Mouse (Mus musculus): ENCODE data around the gene Mep1a. TPM values are rescaled to one million over a fixed set of nuclear protein-coding genes. Genes with fewer than 3 reads are reported as not detected.

Gene Mep1a
- total RNA-seq (2012; rRNA removed) (not detected in 2 replicates), polyA plus RNA-seq (2012; ENCODE audit: insufficient read depth in 1 of 2, insufficient read length in 2 of 2, low read depth in 1 of 2, low replicate concordance in 2 of 2, missing spikeins in 1 of 2) (not detected)

DNA sequence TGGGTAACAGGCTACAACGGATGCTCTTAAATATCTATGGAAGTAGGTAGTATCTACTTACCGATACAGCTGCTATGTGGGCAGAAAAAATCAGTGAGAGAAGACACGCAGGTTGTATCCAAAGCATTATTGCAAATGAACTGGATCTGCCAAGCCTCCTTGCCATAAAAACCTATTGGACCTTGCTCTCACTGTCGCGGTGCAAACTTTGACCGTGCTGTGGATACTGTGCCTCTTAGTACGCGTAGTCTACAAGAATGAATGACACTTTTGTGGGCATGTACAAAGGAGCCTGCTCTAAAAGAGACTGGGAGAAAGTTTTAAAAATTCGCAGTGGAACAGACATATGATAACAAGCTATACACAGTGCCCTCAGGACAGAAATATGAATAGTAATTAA, at the start of gene Mep1a:
Gene Mep1a (minus strand): TSS at position 221 of the 400 bp plus-strand sequence.
- Histone ChIP-seq H3K4me1 (ENCODE audit: control insufficient read depth in 1 of 2, insufficient read depth in 2 of 2, low read length in 2 of 2) (no peaks in the 10 kb centered on the region), H3K9me3 (replicated peaks; ENCODE audit: insufficient read depth, low read length) (no peaks in the 10 kb centered on the region), H3K4me3 (ENCODE audit: control insufficient read depth in 1 of 2, insufficient read depth in 1 of 2, low read depth in 2 of 2, low read length in 2 of 2) (no peak within 1 kb of the TSS), H3K27me3 (ENCODE audit: control insufficient read depth in 1 of 2, insufficient read depth in 2 of 2, low read length in 2 of 2) (no peaks in the 10 kb centered on the region), H3K27ac (ENCODE audit: control insufficient read depth, low read depth, low read length) (no peak within 1 kb of the TSS), H3K36me3 (ENCODE audit: control insufficient read depth in 1 of 2, insufficient read depth in 2 of 2, low read length in 2 of 2) (no peaks in the 10 kb centered on the region), H3K9ac (ENCODE audit: control insufficient read depth, low read depth, low read length, poor library complexity, severe bottlenecking) (no peak within 1 kb of the TSS), H3K79me2 (ENCODE audit: control insufficient read depth, insufficient read depth, low read length, poor library complexity) (no peaks in the 10 kb centered on the region)
- DNase-seq (ENCODE audit: low read depth, low spot score): no peak
- TF ChIP-seq NELFE (IDR thresholded peaks at IDR 0.05; ENCODE audit: low read depth, low read length) (no peak), POLR2AphosphoS2 (IDR thresholded peaks at IDR 0.05; ENCODE audit: low read length) (no peak), GATA1 (IDR thresholded peaks at IDR 0.05; ENCODE audit: low read depth, low read length) (no peak), MAZ (IDR thresholded peaks at IDR 0.05; ENCODE audit: low read depth, low read length) (no peak), ZKSCAN1 (IDR thresholded peaks at IDR 0.05; ENCODE audit: low read depth, low read length) (no peak), MYC (IDR thresholded peaks at IDR 0.05; ENCODE audit: low read depth, low read length) (no peak), MEF2A (IDR thresholded peaks at IDR 0.05; ENCODE audit: extremely low read depth, insufficient replicate concordance, low read depth, low read length, poor library complexity, severe bottlenecking) (no peak), KAT2A (conservative IDR thresholded peaks at IDR 0.05; ENCODE audit: low read depth, low read length) (no peak), TBP (IDR thresholded peaks at IDR 0.05; ENCODE audit: low read depth, low read length) (no peak), ZC3H11A (IDR thresholded peaks at IDR 0.05; ENCODE audit: low read depth, low read length) (no peak), MAFK (IDR thresholded peaks at IDR 0.05; ENCODE audit: borderline replicate concordance, low read depth, low read length) (no peak), CHD2 (IDR thresholded peaks at IDR 0.05; ENCODE audit: low read length) (no peak), MXI1 (IDR thresholded peaks at IDR 0.05; ENCODE audit: low read depth, low read length) (no peak), POLR2A (IDR thresholded peaks at IDR 0.05; ENCODE audit: control insufficient read depth in 1 of 2, insufficient read depth in 1 of 2, low read depth in 1 of 2, low read length in 2 of 2, poor library complexity in 1 of 2) (no peak)

DNA sequence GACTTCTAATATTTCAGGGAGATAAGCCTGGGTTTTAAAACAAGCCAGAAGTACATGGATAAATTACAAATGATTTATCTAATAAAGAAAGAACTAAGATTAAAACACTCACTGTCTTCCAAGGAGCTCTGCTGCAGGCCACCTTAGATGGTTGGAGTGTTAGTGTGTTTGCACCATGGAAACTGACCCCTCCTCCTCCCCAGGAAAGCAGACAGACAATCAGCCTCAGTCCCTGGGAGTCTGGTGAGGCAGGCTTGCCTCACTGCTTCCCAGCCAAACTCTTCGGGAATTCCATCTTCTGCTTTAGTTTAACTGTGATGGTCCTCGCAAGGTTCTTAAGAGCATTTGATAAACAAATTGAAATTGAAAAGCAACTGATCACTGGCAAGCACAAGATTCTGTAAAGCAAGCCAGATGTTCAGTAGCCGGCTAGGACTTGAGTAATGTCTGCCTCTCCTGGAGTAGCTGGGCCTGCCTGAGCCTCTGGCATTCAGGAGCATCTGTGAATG, 48.6 kb upstream of the Mep1a start:
- no peak for DNase-seq (ENCODE audit: low read depth, low spot score)
- TF ChIP-seq MYC (IDR thresholded peaks at IDR 0.05; ENCODE audit: low read depth, low read length): no peak
- TF ChIP-seq CTCF (IDR thresholded peaks at IDR 0.05 in 2 of 3, conservative IDR thresholded peaks at IDR 0.05 in 1 of 3; ENCODE audit: control insufficient read depth in 1 of 3, insufficient read depth in 1 of 3, low read depth in 2 of 3, low read length in 3 of 3, poor library complexity in 1 of 3, severe bottlenecking in 1 of 3): no peak
- no peak for TF ChIP-seq TBP (IDR thresholded peaks at IDR 0.05; ENCODE audit: low read depth, low read length)
- TF ChIP-seq SMC3 (IDR thresholded peaks at IDR 0.05; ENCODE audit: low read depth, low read length): no peak
- TF ChIP-seq TCF12 (IDR thresholded peaks at IDR 0.05; ENCODE audit: low read depth, low read length): no peak
- no peak for TF ChIP-seq NRF1 (IDR thresholded peaks at IDR 0.05; ENCODE audit: insufficient read depth, low read depth, low read length, poor library complexity, severe bottlenecking)
- no peak for TF ChIP-seq ZKSCAN1 (IDR thresholded peaks at IDR 0.05; ENCODE audit: low read depth, low read length)
- TF ChIP-seq USF1 (IDR thresholded peaks at IDR 0.05; ENCODE audit: low read depth, low read length): no peak
- no peak for TF ChIP-seq KAT2A (conservative IDR thresholded peaks at IDR 0.05; ENCODE audit: low read depth, low read length)
- TF ChIP-seq TAL1 (IDR thresholded peaks at IDR 0.05; ENCODE audit: low read length): no peak
- TF ChIP-seq RAD21 (IDR thresholded peaks at IDR 0.05; ENCODE audit: low read depth, low read length): no peak
- TF ChIP-seq RCOR1 (IDR thresholded peaks at IDR 0.05; ENCODE audit: low read depth, low read length): no peak
- TF ChIP-seq EP300 (IDR thresholded peaks at IDR 0.05; ENCODE audit: low read depth in 1 of 2, low read length in 2 of 2): no peak
- no peak for TF ChIP-seq USF2 (IDR thresholded peaks at IDR 0.05; ENCODE audit: borderline replicate concordance in 1 of 2, insufficient read depth in 1 of 2, low read depth in 1 of 2, low read length in 2 of 2)
- no peak for TF ChIP-seq MAFK (IDR thresholded peaks at IDR 0.05; ENCODE audit: borderline replicate concordance, low read depth, low read length)
- TF ChIP-seq SIN3A (IDR thresholded peaks at IDR 0.05; ENCODE audit: low read length): no peak
- no peak for TF ChIP-seq JUND (IDR thresholded peaks at IDR 0.05; ENCODE audit: low read depth, low read length)
- no peak for TF ChIP-seq MXI1 (IDR thresholded peaks at IDR 0.05; ENCODE audit: low read depth, low read length)
- TF ChIP-seq GATA1 (IDR thresholded peaks at IDR 0.05; ENCODE audit: low read depth, low read length): no peak
- no peak for TF ChIP-seq NELFE (IDR thresholded peaks at IDR 0.05; ENCODE audit: low read depth, low read length)
- Histone ChIP-seq H3K36me3 (ENCODE audit: control insufficient read depth in 1 of 2, insufficient read depth in 2 of 2, low read length in 2 of 2) (no peaks in the 10 kb centered on the region), H3K4me1 (ENCODE audit: control insufficient read depth in 1 of 2, insufficient read depth in 2 of 2, low read length in 2 of 2) (no peaks in the 10 kb centered on the region), H3K9ac (ENCODE audit: control insufficient read depth, low read depth, low read length, poor library complexity, severe bottlenecking) (no peak overlapping the region), H3K9me3 (replicated peaks; ENCODE audit: insufficient read depth, low read length) (no peaks in the 10 kb centered on the region), H3K4me3 (ENCODE audit: control insufficient read depth in 1 of 2, insufficient read depth in 1 of 2, low read depth in 2 of 2, low read length in 2 of 2) (no peak overlapping the region), H3K79me2 (ENCODE audit: control insufficient read depth, insufficient read depth, low read length, poor library complexity) (no peaks in the 10 kb centered on the region), H3K27me3 (ENCODE audit: control insufficient read depth in 1 of 2, insufficient read depth in 2 of 2, low read length in 2 of 2) (no peaks in the 10 kb centered on the region), H3K27ac (ENCODE audit: control insufficient read depth, low read depth, low read length) (no peak overlapping the region)
